Mouse (Mus musculus) testis, adult 2 months (tissue): ENCODE data around the gene Nr1h4. TPM values are rescaled to one million over a fixed set of nuclear protein-coding genes. Genes with fewer than 3 reads are reported as not detected.

Experiments used
- H3K27ac ChIP-seq: fragments of 200-500 bp; 2 replicates; pipeline ENCODE4 v1.5.1; 2012; ENCODE audit warnings: low read depth, low read length; ENCODE audit not compliant: control insufficient read depth, insufficient read depth
- H3K27me3 ChIP-seq: fragments of 200-500 bp; 2 replicates; pipeline ENCODE4 v1.6.1; 2012; ENCODE audit warnings: mild to moderate bottlenecking, low read length, moderate library complexity; ENCODE audit not compliant: control insufficient read depth, insufficient read depth
- H3K36me3 ChIP-seq: fragments of 200-500 bp; 2 replicates; pipeline ENCODE4 v1.6.1; 2012; ENCODE audit warnings: mild to moderate bottlenecking, low read length; ENCODE audit not compliant: control insufficient read depth, insufficient read depth
- H3K4me1 ChIP-seq: fragments of 200-500 bp; 2 replicates; pipeline ENCODE4 v1.6.1; 2012; ENCODE audit warnings: low read length; ENCODE audit not compliant: control insufficient read depth, insufficient read depth
- H3K4me3 ChIP-seq: fragments of 200-500 bp; 2 replicates; pipeline ENCODE4 v1.5.1; 2012; ENCODE audit warnings: low read depth, mild to moderate bottlenecking, low read length, moderate library complexity, mixed read lengths; ENCODE audit not compliant: control insufficient read depth
- CTCF ChIP-seq: fragments of 200-500 bp; IDR thresholded peaks from 2 replicates; pipeline ENCODE4 v1.5.1; 2012; ENCODE audit warnings: low read depth, mild to moderate bottlenecking, inconsistent platforms, low read length, moderate library complexity; ENCODE audit not compliant: control insufficient read depth, insufficient read depth, insufficient replicate concordance
- POLR2A ChIP-seq: fragments of 200-500 bp; IDR thresholded peaks from 2 replicates; pipeline ENCODE4 v1.6.1; 2012; ENCODE audit warnings: low read depth, mild to moderate bottlenecking, inconsistent platforms, low read length, moderate library complexity; ENCODE audit not compliant: control insufficient read depth
- polyA plus RNA-seq: library from polyadenylated mRNA; depleted of rRNA; stranded (reverse); fragments of >200 nt; gene quantifications from 2 replicates; pipeline ENCODE4 v1.2.3, GENCODE M21; 2012

Gene Nr1h4
- polyA plus RNA-seq, 1 experiment, result 0.26 TPM

DNA sequence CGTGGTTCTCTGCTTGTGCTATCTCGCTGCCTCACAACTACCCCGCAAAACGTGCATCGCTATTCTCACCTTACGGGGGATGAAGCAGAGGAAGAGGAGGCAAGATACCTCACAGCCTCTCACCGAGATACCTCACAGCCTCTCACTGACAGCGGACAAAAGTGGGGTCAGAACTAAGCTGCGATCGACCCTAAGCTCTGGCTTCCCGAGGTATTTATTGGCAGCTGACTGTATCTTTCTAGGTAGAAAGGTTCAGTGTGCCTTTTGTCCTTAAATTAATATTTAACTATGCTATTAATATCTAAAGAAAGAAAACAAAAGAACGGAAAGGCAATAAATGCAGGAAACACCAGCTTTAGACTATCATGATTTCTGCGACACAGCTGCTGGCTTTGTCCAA is 100.6 kb downstream of the Nr1h4 start:
- Histone ChIP-seq H3K4me3 (no peak overlapping the region), H3K27ac (no peak overlapping the region), H3K4me1 (no peaks in the 10 kb centered on the region), H3K36me3 (no peaks in the 10 kb centered on the region), H3K27me3 (no peaks in the 10 kb centered on the region)
- TF ChIP-seq POLR2A (no peak), CTCF (no peak)

DNA sequence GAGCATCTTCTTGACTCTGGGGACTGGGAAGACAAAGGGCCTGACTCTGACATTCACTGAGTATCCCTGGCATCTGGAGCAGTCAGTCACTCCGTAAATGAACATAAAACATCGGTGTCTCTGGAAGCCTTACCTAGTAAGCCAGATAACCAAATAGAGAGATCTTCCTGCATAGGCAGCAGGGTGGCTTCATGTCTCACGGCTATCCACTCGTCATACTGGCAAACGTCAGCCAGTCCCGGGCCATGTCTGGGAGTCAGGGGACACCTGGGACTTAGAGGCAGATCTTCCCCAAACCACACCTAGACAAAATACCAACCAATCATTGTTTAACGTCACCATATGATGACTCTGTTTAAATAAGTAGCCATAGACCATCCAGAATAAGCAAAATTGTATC is 102.6 kb downstream of the Nr1h4 start:
- TF ChIP-seq CTCF (no peak), POLR2A (no peak)
- H3K27ac ChIP-seq, result no peak overlapping the region
- H3K27me3 ChIP-seq, result no peaks in the 10 kb centered on the region
- H3K4me1 ChIP-seq, result no peaks in the 10 kb centered on the region
- H3K36me3 ChIP-seq, result no peaks in the 10 kb centered on the region
- H3K4me3 ChIP-seq, result no peak overlapping the region

DNA sequence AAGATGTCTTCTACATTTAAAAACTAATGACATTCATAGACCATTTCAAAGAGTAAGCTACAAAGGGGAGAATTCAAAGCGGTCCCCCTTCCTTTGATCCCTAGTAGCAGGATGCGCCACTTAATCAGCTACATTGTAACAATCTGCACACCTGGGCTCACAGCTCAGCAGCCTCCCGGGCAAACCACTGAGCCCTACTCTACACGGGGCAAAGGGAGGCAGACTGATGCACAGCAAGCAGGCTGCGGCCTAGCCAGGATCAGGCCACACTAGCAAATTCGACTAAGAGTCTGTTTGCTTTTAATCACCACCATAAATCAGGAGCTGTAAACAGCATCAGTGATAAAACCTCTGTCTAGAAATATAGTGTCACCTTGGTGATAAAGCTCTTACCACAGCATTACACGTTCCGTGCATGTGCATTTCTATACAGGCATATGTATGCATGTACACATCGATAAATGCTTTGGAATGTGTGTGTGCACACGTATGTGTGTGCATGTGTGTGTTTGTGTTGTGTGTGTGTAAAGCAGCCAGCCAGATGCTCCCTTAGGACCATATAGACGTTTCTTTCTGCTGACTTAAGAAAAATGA is 108.5 kb downstream of the Nr1h4 start:
- H3K27me3 ChIP-seq, result no peaks in the 10 kb centered on the region
- no peaks in the 10 kb centered on the region for H3K4me1 ChIP-seq
- H3K27ac ChIP-seq, result no peak overlapping the region
- no peak for TF ChIP-seq POLR2A
- H3K4me3 ChIP-seq, result no peak overlapping the region
- no peaks in the 10 kb centered on the region for H3K36me3 ChIP-seq

DNA sequence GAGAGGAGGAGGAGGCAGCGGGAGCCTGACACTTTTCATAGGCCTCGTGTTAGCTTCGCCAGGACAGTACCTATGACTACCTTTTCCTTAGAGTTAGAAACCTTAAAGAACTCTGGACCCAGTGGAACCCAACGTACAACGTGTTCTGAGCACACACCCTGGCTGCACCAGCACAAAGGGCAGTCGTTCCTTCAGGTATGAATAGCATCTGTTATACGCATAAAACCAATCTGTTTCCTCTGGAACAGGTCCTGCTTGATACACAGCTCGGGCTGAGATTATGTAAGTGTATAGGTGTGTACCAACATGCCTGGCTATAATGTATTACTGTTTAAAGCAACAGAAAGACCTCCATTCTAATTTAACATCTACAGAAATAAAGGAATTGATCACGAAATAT is 109.2 kb downstream of the Nr1h4 start:
- Histone ChIP-seq H3K27ac (no peak overlapping the region), H3K4me3 (no peak overlapping the region), H3K36me3 (no peaks in the 10 kb centered on the region), H3K27me3 (no peaks in the 10 kb centered on the region), H3K4me1 (no peaks in the 10 kb centered on the region)
- TF ChIP-seq CTCF (no peak), POLR2A (no peak)

DNA sequence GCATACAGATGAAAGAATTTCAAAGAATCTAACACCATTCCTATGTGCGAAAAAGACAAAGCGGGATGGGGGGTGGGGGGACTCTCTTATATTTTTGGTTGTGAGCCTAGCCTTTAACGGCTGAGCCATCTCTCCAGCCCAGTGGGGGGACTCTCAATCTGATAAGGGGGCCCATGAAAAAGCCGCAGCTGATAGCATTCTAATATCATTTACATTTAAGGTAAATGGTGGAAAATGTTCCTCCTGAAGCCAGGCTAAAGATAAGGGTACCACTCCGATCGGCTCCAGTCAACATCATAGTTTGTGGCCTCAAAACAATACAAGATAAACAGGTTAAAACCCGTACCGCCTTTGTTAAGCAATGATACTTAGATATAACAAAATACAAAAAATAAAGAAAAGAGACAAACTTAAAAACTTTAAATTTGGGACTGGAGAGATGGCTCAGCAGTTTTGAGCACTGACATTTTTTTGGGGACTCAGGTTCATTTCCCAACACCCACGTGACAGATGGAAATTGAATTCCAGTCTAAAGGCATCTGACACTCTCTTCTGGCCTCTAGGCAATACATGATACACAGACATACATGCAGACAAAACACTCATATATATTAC is 110.1 kb downstream of the Nr1h4 start:
- H3K27me3 ChIP-seq, result no peaks in the 10 kb centered on the region
- TF ChIP-seq POLR2A (no peak), CTCF (no peak)
- no peaks in the 10 kb centered on the region for H3K4me1 ChIP-seq
- no peak overlapping the region for H3K4me3 ChIP-seq
- H3K36me3 ChIP-seq, result no peaks in the 10 kb centered on the region
- no peak overlapping the region for H3K27ac ChIP-seq

DNA sequence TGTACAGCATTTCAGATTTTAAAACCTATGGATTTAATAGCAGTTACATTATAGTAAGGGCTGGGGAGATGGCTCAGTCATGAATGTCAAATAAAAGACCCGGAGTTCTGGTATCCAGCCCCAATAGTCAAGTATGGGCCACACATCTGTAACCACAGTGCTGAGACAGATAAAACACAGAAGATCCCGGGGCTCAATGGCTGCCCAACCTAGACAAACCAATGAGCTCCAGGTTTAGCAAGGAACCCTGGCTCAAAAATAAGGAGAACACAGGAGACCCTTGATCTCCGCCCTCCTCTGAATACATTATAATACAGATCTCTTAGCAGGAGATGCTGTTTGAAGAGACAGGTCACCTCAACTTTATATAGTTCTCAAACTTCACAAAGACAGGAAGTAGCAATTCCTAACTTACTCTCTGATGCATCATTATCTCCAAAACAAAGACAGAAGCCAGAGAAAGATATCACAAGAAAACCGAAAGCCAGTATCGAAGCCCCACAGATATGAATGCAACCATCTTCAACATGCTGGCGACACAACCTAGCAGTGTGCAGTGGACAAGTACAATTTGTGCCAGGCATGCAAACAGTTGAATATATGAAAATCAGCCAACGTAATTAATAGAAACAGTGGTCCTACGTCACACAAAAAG is 110.8 kb downstream of the Nr1h4 start:
- H3K27me3 ChIP-seq, result no peaks in the 10 kb centered on the region
- H3K4me3 ChIP-seq, result no peak overlapping the region
- no peak overlapping the region for H3K27ac ChIP-seq
- H3K4me1 ChIP-seq, result no peaks in the 10 kb centered on the region
- no peak for TF ChIP-seq POLR2A
- TF ChIP-seq CTCF, result no peak
- no peaks in the 10 kb centered on the region for H3K36me3 ChIP-seq

DNA sequence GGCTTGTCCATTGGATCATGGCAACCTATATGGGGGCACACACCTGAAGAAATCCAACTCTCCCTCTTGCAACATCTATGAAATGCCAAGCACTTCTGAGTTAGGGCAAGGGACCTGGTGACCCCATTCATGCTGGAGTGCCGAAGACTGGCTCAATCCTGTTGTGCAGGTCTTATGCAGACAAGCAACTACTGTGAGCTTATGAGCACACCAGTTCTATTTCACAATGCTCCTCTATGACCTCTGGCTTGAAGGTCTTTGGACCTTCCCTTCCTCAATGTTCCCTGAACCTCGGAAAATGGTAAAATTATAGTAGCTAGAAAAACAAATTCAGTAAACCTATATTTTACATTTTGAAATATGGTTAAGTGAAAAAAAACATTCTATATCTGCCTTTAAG is 115.4 kb downstream of the Nr1h4 start:
- Histone ChIP-seq H3K4me1 (no peaks in the 10 kb centered on the region), H3K4me3 (no peak overlapping the region), H3K36me3 (no peaks in the 10 kb centered on the region), H3K27me3 (no peaks in the 10 kb centered on the region), H3K27ac (no peak overlapping the region)
- no peak for TF ChIP-seq POLR2A
- TF ChIP-seq CTCF, result no peak

DNA sequence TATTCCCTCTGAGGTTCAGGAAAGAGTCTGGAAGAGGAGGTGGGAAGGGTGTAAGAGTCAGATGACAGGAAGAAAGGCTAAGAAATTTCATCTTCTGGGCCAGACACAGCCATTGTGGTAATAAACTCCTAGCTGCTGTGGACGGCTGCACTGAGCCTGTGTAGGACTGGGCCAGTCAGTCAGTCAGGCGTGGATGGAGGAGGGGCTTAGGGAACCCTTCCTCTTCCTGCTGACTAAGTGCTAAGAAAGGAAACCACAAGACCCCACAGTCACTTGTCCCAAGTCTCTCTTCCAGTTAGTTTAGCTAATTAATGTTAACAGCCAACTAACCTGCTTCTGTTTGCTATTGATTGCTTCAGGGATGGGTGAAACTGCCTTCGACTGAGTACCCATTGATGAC is 117.9 kb downstream of the Nr1h4 start:
- TF ChIP-seq POLR2A (no peak), CTCF (no peak)
- no peaks in the 10 kb centered on the region for H3K36me3 ChIP-seq
- H3K4me3 ChIP-seq, result no peak overlapping the region
- no peaks in the 10 kb centered on the region for H3K4me1 ChIP-seq
- no peaks in the 10 kb centered on the region for H3K27me3 ChIP-seq
- no peak overlapping the region for H3K27ac ChIP-seq
